Mouse (Mus musculus): ENCODE data around the gene Kif5a.

Kif5a gene

GRCm38 (mm10) chr10:127265727-127266111, 2.6 kb upstream of the Kif5a start:
- no peak for DNase-seq (ENCODE audit: low spot score)

- DNase-seq (ENCODE audit: low spot score), result no peak
Measured at GRCm38 (mm10) chr10:127264971-127265370, 1.8 kb upstream of the Kif5a start.

- DNase-seq (ENCODE audit: low spot score), result no peak
Measured at GRCm38 (mm10) chr10:127264336-127264735, 1.2 kb upstream of the Kif5a start.

GRCm38 (mm10) chr10:127263631-127264030, 483 bp upstream of the Kif5a start:
- DNase-seq (ENCODE audit: low spot score), result no peak

- DNase-seq (ENCODE audit: low spot score), result no peak
Measured at GRCm38 (mm10) chr10:127261706-127262547, 1.2 kb downstream of the Kif5a start.

- no peak for DNase-seq (ENCODE audit: low spot score)
Measured at GRCm38 (mm10) chr10:127258489-127258888, 4.7 kb downstream of the Kif5a start.

GRCm38 (mm10) chr10:127257790-127258189, 5.4 kb downstream of the Kif5a start:
- DNase-seq (ENCODE audit: low spot score), result no peak

GRCm38 (mm10) chr10:127255625-127256345, 7.4 kb downstream of the Kif5a start:
- DNase-seq (ENCODE audit: low spot score), result peak; percentile 88

GRCm38 (mm10) chr10:127250810-127251209, 12.3 kb downstream of the Kif5a start:
- no peak for DNase-seq (ENCODE audit: low spot score)

GRCm38 (mm10) chr10:127238241-127238824, 24.8 kb downstream of the Kif5a start:
- DNase-seq (ENCODE audit: low spot score), result no peak

- DNase-seq (ENCODE audit: low spot score), result no peak
Measured at GRCm38 (mm10) chr10:127236541-127236940, 26.6 kb downstream of the Kif5a start.

GRCm38 (mm10) chr10:127233141-127233540, 30.0 kb downstream of the Kif5a start:
- no peak for DNase-seq (ENCODE audit: low spot score)

- no peak for DNase-seq (ENCODE audit: low spot score)
Measured at GRCm38 (mm10) chr10:127231741-127232140, 31.4 kb downstream of the Kif5a start.

- no peak for DNase-seq (ENCODE audit: low spot score)
Measured at GRCm38 (mm10) chr10:127230693-127231092, 32.5 kb downstream of the Kif5a start.

GRCm38 (mm10) chr10:127228897-127229296, 34.3 kb downstream of the Kif5a start:
- no peak for DNase-seq (ENCODE audit: low spot score)

GRCm38 (mm10) chr10:127227163-127227562, 36.0 kb downstream of the Kif5a start:
- no peak for DNase-seq (ENCODE audit: low spot score)

GRCm38 (mm10) chr10:127226318-127226895, 36.7 kb downstream of the Kif5a start:
- DNase-seq (ENCODE audit: low spot score), result peak; percentile 72

- DNase-seq (ENCODE audit: low spot score), result peak; percentile 40
Measured at GRCm38 (mm10) chr10:127225732-127226131, 37.4 kb downstream of the Kif5a start.

GRCm38 (mm10) chr10:127225213-127225612, 37.9 kb downstream of the Kif5a start:
- no peak for DNase-seq (ENCODE audit: low spot score)

- DNase-seq (ENCODE audit: low spot score), result no peak
Measured at GRCm38 (mm10) chr10:127218339-127218738, 44.8 kb downstream of the Kif5a start.

GRCm38 (mm10) chr10:127217177-127217576, 46.0 kb downstream of the Kif5a start:
- DNase-seq (ENCODE audit: low spot score), result no peak

GRCm38 (mm10) chr10:127216456-127216855, 46.7 kb downstream of the Kif5a start:
- no peak for DNase-seq (ENCODE audit: low spot score)

- no peak for DNase-seq (ENCODE audit: low spot score)
Measured at GRCm38 (mm10) chr10:127214422-127214803, 48.7 kb downstream of the Kif5a start.
